Mouse (Mus musculus): ENCODE results near the gene Qser1. TPM values are rescaled to one million over a fixed set of nuclear protein-coding genes. Genes with fewer than 3 reads are reported as not detected.
A peak's percentile ranks its signal among the peaks of the same experiment; 100 is the strongest.

Gene Qser1
- polyA plus RNA-seq, 1 experiment = 1.3 TPM

GRCm38 (mm10) chr2:104736241-104736640 lies 80.3 kb downstream of the Qser1 start:
- 44% methylated on average over 7 of the region's 7 CpGs for WGBS
- no peak overlapping the region for H3K27ac ChIP-seq (ENCODE audit: insufficient read depth, low read depth, low read length)
- no peak for TF ChIP-seq CTCF (IDR thresholded peaks at IDR 0.05; ENCODE audit: extremely low read depth, insufficient read length, insufficient replicate concordance, low read depth, low read length)
- no peak for TF ChIP-seq POLR2A (IDR thresholded peaks at IDR 0.05; ENCODE audit: low read depth, low read length)
- H3K4me1 ChIP-seq (ENCODE audit: control insufficient read depth, insufficient read depth, insufficient read length, low read length) = peaks cover 3% of the 10 kb centered on the region; the same call in 1 of the 2 replicates
- H3K4me3 ChIP-seq (ENCODE audit: low read depth, low read length) = no peak overlapping the region
- H3K36me3 ChIP-seq (ENCODE audit: control insufficient read depth, insufficient read depth, low read length) = no peaks in the 10 kb centered on the region
- H3K27me3 ChIP-seq (ENCODE audit: control insufficient read depth, insufficient read depth, low read length) = no peaks in the 10 kb centered on the region

GRCm38 (mm10) chr2:104732562-104733256 lies 83.9 kb downstream of the Qser1 start:
- H3K4me1 ChIP-seq (ENCODE audit: control insufficient read depth, insufficient read depth, insufficient read length, low read length) = no peaks in the 10 kb centered on the region; the same call in 1 of the 2 replicates
- peaks cover 9% of the 10 kb centered on the region; the same call in 1 of the 2 replicates for H3K36me3 ChIP-seq (ENCODE audit: control insufficient read depth, insufficient read depth, low read length)
- H3K4me3 ChIP-seq (ENCODE audit: low read depth, low read length) = no peak overlapping the region
- no peak for TF ChIP-seq POLR2A (IDR thresholded peaks at IDR 0.05; ENCODE audit: low read depth, low read length)
- TF ChIP-seq CTCF (IDR thresholded peaks at IDR 0.05; ENCODE audit: extremely low read depth, insufficient read length, insufficient replicate concordance, low read depth, low read length) = no peak
- no peaks in the 10 kb centered on the region for H3K27me3 ChIP-seq (ENCODE audit: control insufficient read depth, insufficient read depth, low read length)
- H3K27ac ChIP-seq (ENCODE audit: insufficient read depth, low read depth, low read length) = no peak overlapping the region
- WGBS = 73% methylated on average over 7 of the region's 7 CpGs

GRCm38 (mm10) chr2:104732033-104732444 lies 84.5 kb downstream of the Qser1 start:
- Histone ChIP-seq H3K36me3 (ENCODE audit: control insufficient read depth, insufficient read depth, low read length) (peaks cover 9% of the 10 kb centered on the region; the same call in 1 of the 2 replicates), H3K4me1 (ENCODE audit: control insufficient read depth, insufficient read depth, insufficient read length, low read length) (no peaks in the 10 kb centered on the region; the same call in 1 of the 2 replicates), H3K27ac (ENCODE audit: insufficient read depth, low read depth, low read length) (no peak overlapping the region; the same call in 1 of the 2 replicates), H3K4me3 (ENCODE audit: low read depth, low read length) (peak overlapping the region; percentile 30; the same call in 1 of the 2 replicates), H3K27me3 (ENCODE audit: control insufficient read depth, insufficient read depth, low read length) (no peaks in the 10 kb centered on the region)
- WGBS = 77% methylated on average over 9 of the region's 9 CpGs
- TF ChIP-seq POLR2A (IDR thresholded peaks at IDR 0.05; ENCODE audit: low read depth, low read length) = no peak
- TF ChIP-seq CTCF (IDR thresholded peaks at IDR 0.05; ENCODE audit: extremely low read depth, insufficient read length, insufficient replicate concordance, low read depth, low read length) = no peak

GRCm38 (mm10) chr2:104727369-104727768 lies 89.2 kb downstream of the Qser1 start:
- H3K36me3 ChIP-seq (ENCODE audit: control insufficient read depth, insufficient read depth, low read length) = peaks cover 25% of the 10 kb centered on the region
- TF ChIP-seq CTCF (IDR thresholded peaks at IDR 0.05; ENCODE audit: extremely low read depth, insufficient read length, insufficient replicate concordance, low read depth, low read length) = no peak
- TF ChIP-seq POLR2A (IDR thresholded peaks at IDR 0.05; ENCODE audit: low read depth, low read length) = no peak
- 43% methylated on average over 1 of the region's 1 CpGs for WGBS

DNA sequence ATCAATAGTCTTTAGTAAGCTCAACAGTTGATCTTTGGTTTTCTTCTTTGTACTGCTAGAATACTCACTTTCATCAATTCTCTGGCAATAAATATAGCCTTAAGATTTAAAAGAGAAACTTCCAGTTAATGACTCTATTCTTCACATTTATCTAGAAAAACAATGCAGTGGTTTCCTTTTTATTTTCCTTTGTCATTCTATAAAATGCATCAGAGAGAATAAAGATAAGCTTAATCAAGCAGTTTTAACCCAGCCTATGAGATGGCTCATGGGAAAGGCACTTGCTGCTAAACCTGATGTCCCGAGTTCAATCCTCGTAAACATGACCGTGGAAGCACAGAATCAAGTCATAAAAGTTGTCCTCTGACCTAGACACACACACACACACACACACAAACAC lies 94.5 kb downstream of the Qser1 start:
- Histone ChIP-seq H3K4me3 (ENCODE audit: low read depth, low read length) (no peak overlapping the region), H3K27ac (ENCODE audit: insufficient read depth, low read depth, low read length) (no peak overlapping the region), H3K27me3 (ENCODE audit: control insufficient read depth, insufficient read depth, low read length) (no peaks in the 10 kb centered on the region), H3K4me1 (ENCODE audit: control insufficient read depth, insufficient read depth, insufficient read length, low read length) (no peaks in the 10 kb centered on the region), H3K36me3 (ENCODE audit: control insufficient read depth, insufficient read depth, low read length) (peaks cover 20% of the 10 kb centered on the region)
- WGBS = 24% methylated on average over 3 of the region's 3 CpGs
- TF ChIP-seq CTCF (IDR thresholded peaks at IDR 0.05; ENCODE audit: extremely low read depth, insufficient read length, insufficient replicate concordance, low read depth, low read length) (no peak), POLR2A (IDR thresholded peaks at IDR 0.05; ENCODE audit: low read depth, low read length) (no peak)

More at GRCm38 (mm10) chr2:104727369-104727768, 89.2 kb downstream of the Qser1 start:
- no peak overlapping the region for H3K4me3 ChIP-seq (ENCODE audit: low read depth, low read length)
- no peak overlapping the region for H3K27ac ChIP-seq (ENCODE audit: insufficient read depth, low read depth, low read length)
- no peaks in the 10 kb centered on the region; the same call in 1 of the 2 replicates for H3K4me1 ChIP-seq (ENCODE audit: control insufficient read depth, insufficient read depth, insufficient read length, low read length)
- no peaks in the 10 kb centered on the region for H3K27me3 ChIP-seq (ENCODE audit: control insufficient read depth, insufficient read depth, low read length)

GRCm38 (mm10) chr2:104717827-104718226 lies 98.7 kb downstream of the Qser1 start:
- H3K36me3 ChIP-seq (ENCODE audit: control insufficient read depth, insufficient read depth, low read length) = peaks cover 4% of the 10 kb centered on the region; the same call in 1 of the 2 replicates
- TF ChIP-seq CTCF (IDR thresholded peaks at IDR 0.05; ENCODE audit: extremely low read depth, insufficient read length, insufficient replicate concordance, low read depth, low read length) (no peak), POLR2A (IDR thresholded peaks at IDR 0.05; ENCODE audit: low read depth, low read length) (no peak)
- peaks cover 4% of the 10 kb centered on the region; the same call in 1 of the 2 replicates for H3K4me1 ChIP-seq (ENCODE audit: control insufficient read depth, insufficient read depth, insufficient read length, low read length)
- no peak overlapping the region for H3K27ac ChIP-seq (ENCODE audit: insufficient read depth, low read depth, low read length)
- WGBS = 76% methylated on average over 4 of the region's 4 CpGs
- no peak overlapping the region for H3K4me3 ChIP-seq (ENCODE audit: low read depth, low read length)
- H3K27me3 ChIP-seq (ENCODE audit: control insufficient read depth, insufficient read depth, low read length) = no peaks in the 10 kb centered on the region

DNA sequence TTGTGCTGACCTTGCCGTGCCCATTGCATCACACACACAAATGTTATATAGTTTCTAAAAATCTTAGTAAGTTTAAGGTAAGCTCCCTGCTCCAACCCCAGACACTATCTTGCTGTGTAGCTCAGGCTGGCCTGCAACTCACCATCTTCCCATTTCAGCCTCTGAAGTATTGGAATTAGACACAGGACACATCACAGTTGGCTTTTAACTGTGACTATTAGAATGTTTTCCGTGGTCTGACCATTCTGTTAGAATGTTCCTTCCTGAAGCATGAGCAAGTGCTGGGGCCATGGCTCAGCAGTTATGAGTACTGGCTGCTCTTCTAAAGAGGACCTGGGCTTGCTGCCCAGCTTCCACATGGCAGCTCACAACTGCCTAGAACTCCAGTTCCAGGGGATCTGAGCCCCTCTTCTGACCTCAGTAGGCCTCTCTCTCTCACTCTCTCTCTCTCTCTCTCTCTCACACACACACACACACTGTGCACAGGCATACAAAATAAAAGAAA lies 99.3 kb downstream of the Qser1 start:
- TF ChIP-seq CTCF (IDR thresholded peaks at IDR 0.05; ENCODE audit: extremely low read depth, insufficient read length, insufficient replicate concordance, low read depth, low read length) (no peak), POLR2A (IDR thresholded peaks at IDR 0.05; ENCODE audit: low read depth, low read length) (no peak)
- WGBS = 81% methylated on average over 2 of the region's 2 CpGs
- H3K36me3 ChIP-seq (ENCODE audit: control insufficient read depth, insufficient read depth, low read length) = peaks cover 4% of the 10 kb centered on the region; the same call in 1 of the 2 replicates
- no peaks in the 10 kb centered on the region for H3K27me3 ChIP-seq (ENCODE audit: control insufficient read depth, insufficient read depth, low read length)
- no peak overlapping the region for H3K27ac ChIP-seq (ENCODE audit: insufficient read depth, low read depth, low read length)
- peaks cover 4% of the 10 kb centered on the region; the same call in 1 of the 2 replicates for H3K4me1 ChIP-seq (ENCODE audit: control insufficient read depth, insufficient read depth, insufficient read length, low read length)
- H3K4me3 ChIP-seq (ENCODE audit: low read depth, low read length) = no peak overlapping the region
